Mouse (Mus musculus): ENCODE data around the gene Efnb3. TPM values are rescaled to one million over a fixed set of nuclear protein-coding genes. Genes with fewer than 3 reads are reported as not detected.
A peak's percentile ranks its signal among the peaks of the same experiment; 100 is the strongest.

Efnb3 gene
- polyA plus RNA-seq, 1 experiment: 0.20 TPM

DNA sequence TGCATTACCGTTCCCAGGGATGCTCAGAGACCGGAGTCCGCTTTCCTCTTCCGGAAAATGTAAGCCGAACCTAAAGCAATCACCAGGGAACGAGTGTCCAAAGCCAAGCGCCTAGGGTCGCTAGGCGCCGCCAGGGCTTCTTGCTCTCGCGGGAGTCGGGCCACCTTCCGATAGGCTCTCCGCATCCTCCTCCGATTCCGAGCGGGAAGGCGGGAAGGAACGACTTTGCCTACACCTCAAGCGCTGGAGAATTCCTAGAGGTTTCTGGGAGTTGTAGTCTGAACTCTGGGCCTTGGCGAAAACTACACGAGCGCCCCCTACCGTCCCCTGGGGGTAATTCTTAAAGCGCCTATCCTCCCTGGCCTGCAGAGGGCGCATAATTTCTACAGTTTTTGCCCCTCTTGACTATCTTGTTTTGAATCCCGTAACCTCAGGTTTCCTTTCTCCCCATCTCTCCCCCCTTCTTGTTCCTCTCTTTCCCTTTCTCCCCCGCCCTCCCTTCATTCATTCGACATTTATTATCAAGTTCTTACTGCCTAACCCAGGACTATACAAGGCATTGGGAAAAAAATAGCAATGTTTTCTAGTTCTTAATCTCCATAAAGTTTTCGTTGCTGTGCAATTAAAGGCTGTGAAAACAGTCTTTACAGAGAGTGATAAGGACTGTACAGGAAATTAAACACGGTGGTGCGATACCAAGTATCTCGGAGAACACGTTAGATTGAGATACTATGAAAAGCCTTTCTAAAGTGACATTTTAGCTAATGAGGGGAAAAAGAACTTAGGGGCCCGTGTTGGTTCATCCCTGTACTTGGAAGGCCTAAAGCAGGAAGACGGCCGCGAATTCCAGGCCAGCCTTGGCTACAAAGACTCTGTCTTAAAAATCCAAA, 19.4 kb upstream of the Efnb3 start:
- peaks cover 58% of the 10 kb centered on the region for H3K36me3 ChIP-seq (ENCODE audit: control insufficient read depth)
- no peaks in the 10 kb centered on the region for H3K27me3 ChIP-seq (ENCODE audit: control insufficient read depth)
- H3K9me3 ChIP-seq (ENCODE audit: control insufficient read depth, low read length): no peaks in the 10 kb centered on the region
- TF ChIP-seq TAL1 (IDR thresholded peaks at IDR 0.05; ENCODE audit: low read length) (no peak), GATA1 (IDR thresholded peaks at IDR 0.05; ENCODE audit: low read length) (no peak)
- H3K4me3 ChIP-seq (replicated peaks): peak overlapping the region; percentile 85
- peaks cover 78% of the 10 kb centered on the region for H3K4me1 ChIP-seq (ENCODE audit: control insufficient read depth)

DNA sequence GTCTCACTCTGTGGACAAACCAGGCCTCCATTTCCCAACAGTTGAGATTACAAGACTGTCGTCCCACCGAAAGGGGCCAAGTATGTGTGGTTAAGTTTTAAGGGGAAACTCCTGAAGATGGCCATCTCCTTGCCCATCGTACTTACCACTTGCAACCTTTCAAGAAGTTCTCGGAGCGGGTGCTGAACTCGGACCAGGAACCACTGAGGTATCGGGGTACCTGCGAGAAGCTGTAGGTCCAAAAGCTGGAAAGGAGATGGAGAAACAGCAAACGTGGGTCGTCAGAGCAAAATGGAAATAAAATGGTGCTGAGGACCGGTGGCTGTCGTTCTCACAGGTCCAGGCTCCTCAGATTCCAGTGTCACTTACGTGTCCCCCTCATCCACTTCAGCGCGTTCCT, 18.3 kb upstream of the Efnb3 start:
- TF ChIP-seq GATA1 (IDR thresholded peaks at IDR 0.05; ENCODE audit: low read length): no peak
- TF ChIP-seq TAL1 (IDR thresholded peaks at IDR 0.05; ENCODE audit: low read length): no peak
- no peaks in the 10 kb centered on the region for H3K27me3 ChIP-seq (ENCODE audit: control insufficient read depth)
- H3K9me3 ChIP-seq (ENCODE audit: control insufficient read depth, low read length): no peaks in the 10 kb centered on the region
- H3K36me3 ChIP-seq (ENCODE audit: control insufficient read depth): peaks cover 58% of the 10 kb centered on the region
- H3K4me3 ChIP-seq (replicated peaks): peak overlapping the region; percentile 85
- peaks cover 74% of the 10 kb centered on the region for H3K4me1 ChIP-seq (ENCODE audit: control insufficient read depth)

DNA sequence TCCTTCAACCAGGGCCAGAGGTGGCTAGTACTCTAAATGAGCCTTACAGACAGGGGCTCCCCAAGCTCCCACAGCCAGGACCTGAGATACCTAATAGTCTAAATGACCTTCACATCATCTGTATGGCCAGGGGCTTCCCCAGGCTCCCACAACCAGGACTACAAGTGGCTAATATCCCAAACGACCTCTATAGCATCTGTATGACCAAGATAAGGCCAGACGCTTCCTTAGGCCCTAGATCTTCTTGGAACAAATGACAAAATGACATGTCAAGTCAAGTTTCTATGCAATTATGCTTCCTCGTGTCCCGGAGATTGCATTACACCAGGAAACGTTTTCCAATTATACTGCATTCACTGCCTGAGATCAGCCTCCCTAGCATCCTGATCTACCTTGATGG, 16.3 kb upstream of the Efnb3 start:
- TF ChIP-seq GATA1 (IDR thresholded peaks at IDR 0.05; ENCODE audit: low read length) (no peak), TAL1 (IDR thresholded peaks at IDR 0.05; ENCODE audit: low read length) (peak; percentile 38; the same call in 1 of the 3 replicates)
- H3K27me3 ChIP-seq (ENCODE audit: control insufficient read depth): no peaks in the 10 kb centered on the region
- peaks cover 68% of the 10 kb centered on the region for H3K36me3 ChIP-seq (ENCODE audit: control insufficient read depth)
- H3K9me3 ChIP-seq (ENCODE audit: control insufficient read depth, low read length): no peaks in the 10 kb centered on the region
- H3K4me1 ChIP-seq (ENCODE audit: control insufficient read depth): peaks cover 78% of the 10 kb centered on the region
- peak overlapping the region; percentile 85 for H3K4me3 ChIP-seq (replicated peaks)

DNA sequence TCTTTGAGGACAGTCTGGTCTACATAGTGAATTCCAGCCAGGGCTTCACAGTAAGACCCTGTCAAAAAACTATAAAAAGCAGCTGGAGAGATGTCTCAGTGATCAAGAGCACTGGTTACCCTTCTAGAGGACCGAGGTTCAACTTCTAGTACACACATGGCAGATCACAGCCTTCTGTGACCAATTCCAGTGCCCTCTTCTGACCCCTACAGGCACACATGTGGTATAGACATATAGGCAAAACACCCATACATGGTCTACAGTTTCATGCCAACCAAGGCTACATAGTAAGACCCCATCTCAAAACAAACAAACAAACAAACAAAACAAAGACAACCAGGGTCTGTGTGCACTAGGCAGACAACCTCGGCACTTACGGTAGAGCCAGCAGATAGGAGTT, 15.2 kb upstream of the Efnb3 start:
- Histone ChIP-seq H3K9me3 (ENCODE audit: control insufficient read depth, low read length) (no peaks in the 10 kb centered on the region), H3K4me3 (replicated peaks) (no peak overlapping the region), H3K4me1 (ENCODE audit: control insufficient read depth) (peaks cover 84% of the 10 kb centered on the region), H3K36me3 (ENCODE audit: control insufficient read depth) (peaks cover 79% of the 10 kb centered on the region), H3K27me3 (ENCODE audit: control insufficient read depth) (no peaks in the 10 kb centered on the region)
- TF ChIP-seq GATA1 (IDR thresholded peaks at IDR 0.05; ENCODE audit: low read length) (no peak), TAL1 (IDR thresholded peaks at IDR 0.05; ENCODE audit: low read length) (no peak)

DNA sequence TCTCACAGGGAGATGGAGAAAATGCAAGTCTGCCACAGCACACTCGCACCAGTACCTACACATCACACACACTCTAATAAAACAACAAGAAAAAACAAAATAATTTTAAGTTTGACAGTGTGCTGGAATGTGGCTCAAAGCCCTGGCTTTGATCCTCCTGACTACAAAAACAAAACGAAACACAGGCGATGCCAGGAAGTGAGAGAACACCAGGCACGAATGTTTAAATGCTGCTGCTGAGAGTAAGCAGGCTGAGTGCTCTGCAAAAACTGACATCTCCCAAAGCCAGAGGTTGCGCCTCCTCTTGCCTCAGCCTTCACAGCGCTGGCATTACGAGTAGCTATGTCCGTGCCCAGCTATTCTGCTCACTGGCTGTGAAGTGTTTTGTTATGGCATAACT, 5.1 kb upstream of the Efnb3 start:
- Histone ChIP-seq H3K4me1 (ENCODE audit: control insufficient read depth) (peaks cover 23% of the 10 kb centered on the region), H3K36me3 (ENCODE audit: control insufficient read depth) (peaks cover 94% of the 10 kb centered on the region), H3K27me3 (ENCODE audit: control insufficient read depth) (peaks cover 18% of the 10 kb centered on the region), H3K9me3 (ENCODE audit: control insufficient read depth, low read length) (no peaks in the 10 kb centered on the region; the same call in 1 of the 2 replicates), H3K4me3 (replicated peaks) (no peak overlapping the region)
- TF ChIP-seq TAL1 (IDR thresholded peaks at IDR 0.05; ENCODE audit: low read length) (no peak), GATA1 (IDR thresholded peaks at IDR 0.05; ENCODE audit: low read length) (no peak)

DNA sequence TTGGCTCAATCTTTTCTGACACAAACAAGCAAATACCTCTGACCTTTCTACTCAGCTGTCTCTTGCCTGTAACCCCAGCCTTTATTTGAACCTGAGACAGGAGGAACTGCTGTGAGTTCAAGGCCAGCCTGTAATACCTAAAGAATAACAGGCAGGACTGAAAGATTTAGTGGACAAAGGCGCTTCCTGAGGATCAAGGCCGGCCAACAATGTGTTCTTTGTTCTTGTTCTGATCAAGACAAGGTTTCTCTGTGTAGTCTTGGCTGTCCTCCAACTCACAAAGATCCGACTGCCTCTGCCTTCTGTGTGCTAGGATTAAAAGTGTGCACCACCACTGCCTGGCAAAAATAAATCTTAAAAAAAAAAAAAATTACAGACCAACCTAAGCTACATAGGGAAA, 4.4 kb upstream of the Efnb3 start:
- H3K36me3 ChIP-seq (ENCODE audit: control insufficient read depth): peaks cover 87% of the 10 kb centered on the region
- H3K4me1 ChIP-seq (ENCODE audit: control insufficient read depth): peaks cover 17% of the 10 kb centered on the region
- H3K27me3 ChIP-seq (ENCODE audit: control insufficient read depth): peaks cover 26% of the 10 kb centered on the region
- no peak overlapping the region for H3K4me3 ChIP-seq (replicated peaks)
- no peaks in the 10 kb centered on the region; the same call in 1 of the 2 replicates for H3K9me3 ChIP-seq (ENCODE audit: control insufficient read depth, low read length)
- TF ChIP-seq GATA1 (IDR thresholded peaks at IDR 0.05; ENCODE audit: low read length) (no peak), TAL1 (IDR thresholded peaks at IDR 0.05; ENCODE audit: low read length) (no peak)

DNA sequence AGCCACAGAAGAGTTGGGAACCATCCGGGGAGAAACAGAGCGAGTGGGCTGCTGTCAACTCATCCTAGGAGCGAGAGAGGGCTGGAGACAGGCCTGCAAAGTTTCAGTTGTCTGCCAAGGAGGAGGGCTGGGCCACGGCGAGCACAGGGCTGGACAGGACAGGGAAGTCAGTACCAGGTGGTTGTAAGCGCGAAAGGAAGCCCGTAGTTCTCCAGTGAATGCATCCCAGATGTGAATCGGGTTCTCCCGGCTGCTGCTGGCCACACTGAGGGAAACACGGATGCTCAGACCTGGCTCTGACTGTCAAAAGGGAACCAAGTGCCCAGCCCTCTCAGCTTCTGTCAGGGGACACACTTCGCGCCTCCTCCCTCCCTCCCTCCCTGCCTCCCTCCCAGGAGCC, 3.4 kb upstream of the Efnb3 start:
- Histone ChIP-seq H3K36me3 (ENCODE audit: control insufficient read depth) (peaks cover 78% of the 10 kb centered on the region), H3K9me3 (ENCODE audit: control insufficient read depth, low read length) (no peaks in the 10 kb centered on the region; the same call in 1 of the 2 replicates)
- TF ChIP-seq GATA1 (IDR thresholded peaks at IDR 0.05; ENCODE audit: low read length): no peak
- no peak for TF ChIP-seq TAL1 (IDR thresholded peaks at IDR 0.05; ENCODE audit: low read length)

DNA sequence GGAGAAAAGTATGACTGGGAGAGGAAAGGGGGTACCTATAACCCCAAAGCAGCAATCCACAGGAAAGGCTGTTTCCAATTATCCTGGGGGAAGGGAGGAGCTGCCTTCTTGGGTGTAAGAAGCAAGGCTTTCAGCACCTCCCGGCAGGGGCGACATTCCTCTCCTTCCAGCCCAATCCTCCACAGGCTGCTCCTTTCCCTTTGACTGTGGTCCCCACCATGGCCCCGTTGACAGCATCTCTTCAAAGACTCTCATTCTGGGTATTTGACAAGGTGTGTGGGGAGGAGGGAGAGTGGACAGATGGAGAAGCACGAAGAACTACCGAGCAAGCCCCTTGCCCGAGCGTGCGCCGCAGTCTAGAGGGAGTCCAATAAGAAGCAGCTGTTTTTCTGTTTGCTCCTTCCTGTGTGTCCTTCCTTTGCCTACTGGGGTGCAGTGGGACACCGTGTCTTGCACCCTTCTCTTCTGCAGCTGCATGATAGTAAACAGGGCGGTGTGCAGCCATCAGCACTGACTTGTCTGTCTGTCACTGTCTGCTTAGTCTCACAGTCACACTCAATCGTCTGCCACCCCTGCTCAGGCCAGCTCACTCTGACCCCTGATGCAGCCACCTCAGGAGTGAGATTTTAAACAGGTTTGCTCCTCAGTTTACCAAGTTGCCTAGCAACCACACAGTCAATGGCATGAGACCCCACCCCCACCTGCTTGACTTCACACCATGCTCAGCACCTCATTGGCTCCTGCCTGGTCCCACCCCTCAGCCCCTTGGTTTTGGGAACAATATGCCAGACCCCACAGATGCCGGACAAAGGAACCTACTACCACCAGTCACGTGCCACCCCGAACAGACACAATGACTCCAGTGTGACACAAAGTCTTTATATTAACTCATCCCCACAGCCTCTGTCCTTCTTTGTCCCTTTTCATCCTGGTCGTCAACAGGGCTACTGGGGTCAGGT, 1.2 kb upstream of the Efnb3 start:
- peaks cover 54% of the 10 kb centered on the region for H3K27me3 ChIP-seq (ENCODE audit: control insufficient read depth)
- TF ChIP-seq TAL1 (IDR thresholded peaks at IDR 0.05; ENCODE audit: low read length) (no peak), GATA1 (IDR thresholded peaks at IDR 0.05; ENCODE audit: low read length) (no peak)
- H3K36me3 ChIP-seq (ENCODE audit: control insufficient read depth): peaks cover 56% of the 10 kb centered on the region
- H3K4me3 ChIP-seq (replicated peaks): no peak overlapping the region
- peaks cover 16% of the 10 kb centered on the region for H3K4me1 ChIP-seq (ENCODE audit: control insufficient read depth)
- H3K9me3 ChIP-seq (ENCODE audit: control insufficient read depth, low read length): no peaks in the 10 kb centered on the region; the same call in 1 of the 2 replicates

More for the DNA sequence above, 3.4 kb upstream of the Efnb3 start:
- Histone ChIP-seq H3K27me3 (ENCODE audit: control insufficient read depth) (peaks cover 36% of the 10 kb centered on the region), H3K4me3 (replicated peaks) (no peak overlapping the region), H3K4me1 (ENCODE audit: control insufficient read depth) (peaks cover 16% of the 10 kb centered on the region)

Measured in erythroblast, embryonic 14.5 days (primary cell).